Mouse (Mus musculus): ENCODE results near the gene Cdcp2. TPM values are rescaled to one million over a fixed set of nuclear protein-coding genes. Genes with fewer than 3 reads are reported as not detected.

The Cdcp2 gene
- total and polyA plus RNA-seq, 3 experiments, result 6.9 to 16.9 (median 13.4) TPM

DNA sequence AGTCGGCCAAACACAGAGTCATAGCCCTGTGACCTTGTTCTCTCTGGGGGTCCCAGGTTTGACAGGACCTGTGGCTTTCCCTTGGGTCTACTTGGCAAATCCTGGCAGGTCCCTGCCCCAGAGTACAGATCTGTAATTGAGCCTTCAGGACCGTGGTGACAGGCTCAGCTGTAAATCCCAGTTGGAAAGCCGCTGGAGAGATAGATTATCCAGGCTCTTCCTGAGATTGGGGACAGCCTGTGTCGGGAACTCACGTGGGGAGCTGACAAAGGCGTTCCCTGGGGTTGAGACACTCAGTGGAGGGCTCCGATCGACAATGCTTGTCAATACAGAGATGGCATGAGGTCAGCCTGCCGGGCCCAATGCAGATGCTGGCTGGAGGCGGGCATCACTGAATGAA, 29.7 kb downstream of the Cdcp2 start:
- Histone ChIP-seq H3K27me3 (replicated peaks) (no peaks in the 10 kb centered on the region), H3K9ac (ENCODE audit: insufficient read depth, low read depth) (no peak overlapping the region), H3K4me3 (replicated peaks in 1 of 3; ENCODE audit: low read depth in 2 of 3, low read length in 2 of 3, poor library complexity in 1 of 3) (no peak overlapping the region), H3K4me1 (ENCODE audit: control insufficient read depth in 1 of 2, insufficient read depth in 2 of 2) (peaks cover 15 to 43% of the 10 kb centered on the region in 2 experiments), H3K9me3 (replicated peaks; ENCODE audit: low read length) (no peaks in the 10 kb centered on the region), H3K36me3 (replicated peaks in 1 of 2; ENCODE audit: control insufficient read depth in 1 of 2, insufficient read depth in 1 of 2, low read length in 1 of 2) (no peaks in the 10 kb centered on the region), H3K79me2 (replicated peaks; ENCODE audit: control insufficient read depth, extremely low read depth, insufficient read depth, poor library complexity, severe bottlenecking) (no peaks in the 10 kb centered on the region), H3K4me2 (ENCODE audit: insufficient read depth, low read depth, poor library complexity, severe bottlenecking) (no peak overlapping the region), H3K27ac (ENCODE audit: insufficient read depth, low read depth) (no peak overlapping the region)
- dilution Hi-C loops (cut with MboI; ENCODE audit: extremely low pct_ligation_motif_present, extremely low pct_unique_long_range_greater_than_20kb, low sequenced_read_pairs), result no loop called here
- DNase-seq (ENCODE audit: extremely low read depth), result no peak
- TF ChIP-seq USF1 (IDR thresholded peaks at IDR 0.05; ENCODE audit: low read depth, low read length) (no peak), MEF2A (IDR thresholded peaks at IDR 0.05; ENCODE audit: borderline replicate concordance, low read depth, low read length) (no peak), ZC3H11A (IDR thresholded peaks at IDR 0.05; ENCODE audit: low read depth, low read length) (no peak), IRF4 (IDR thresholded peaks at IDR 0.05; ENCODE audit: low read depth, low read length) (no peak), MAFK (IDR thresholded peaks at IDR 0.05; ENCODE audit: insufficient replicate concordance, low read length) (no peak), SIN3A (IDR thresholded peaks at IDR 0.05; ENCODE audit: low read length) (no peak), SMC3 (IDR thresholded peaks at IDR 0.05; ENCODE audit: low read depth, low read length) (no peak), POLR2A (IDR thresholded peaks at IDR 0.05; ENCODE audit: low read depth, low read length) (no peak), BHLHE40 (IDR thresholded peaks at IDR 0.05; ENCODE audit: low read depth, low read length) (no peak)
- in situ Hi-C loops (cut with MboI; ENCODE audit: low pct_ligation_motif_present, low pct_unique_long_range_greater_than_20kb, low sequenced_read_pairs), result no loop called here

DNA sequence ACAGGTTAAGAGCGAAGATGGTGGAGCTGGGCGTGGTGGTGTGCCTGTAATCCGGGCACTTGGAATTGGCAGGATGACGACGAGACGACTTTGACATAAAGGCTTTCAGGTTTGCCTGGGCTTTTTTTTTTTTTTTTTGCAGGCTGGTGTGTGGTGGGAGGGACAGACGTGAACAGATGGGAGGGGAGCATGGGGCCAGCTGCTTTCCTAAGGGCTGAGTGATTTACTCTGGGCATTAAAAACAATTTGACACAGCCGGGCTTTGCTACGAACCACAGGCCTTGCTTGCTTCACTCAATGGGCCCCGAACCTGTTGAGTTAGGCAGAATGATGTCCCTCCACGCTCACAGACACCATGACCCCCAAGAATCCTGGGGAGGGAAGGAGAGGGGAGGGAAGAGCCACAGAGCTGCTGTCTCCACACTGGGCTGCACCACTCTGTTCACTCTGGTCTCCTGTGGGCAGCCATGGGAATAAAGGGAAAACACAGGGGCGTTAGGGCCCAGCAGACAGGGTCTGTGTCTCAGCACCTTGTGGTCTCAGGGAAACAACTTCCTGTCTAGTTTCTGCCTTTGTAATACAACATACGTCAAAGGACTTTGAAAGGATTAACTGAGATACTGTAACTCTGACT, 30.3 kb downstream of the Cdcp2 start:
- in situ Hi-C loops (cut with MboI; ENCODE audit: low pct_ligation_motif_present, low pct_unique_long_range_greater_than_20kb, low sequenced_read_pairs), result no loop called here
- Histone ChIP-seq H3K27me3 (replicated peaks) (no peaks in the 10 kb centered on the region), H3K4me2 (ENCODE audit: insufficient read depth, low read depth, poor library complexity, severe bottlenecking) (no peak overlapping the region), H3K9ac (ENCODE audit: insufficient read depth, low read depth) (no peak overlapping the region), H3K36me3 (replicated peaks in 1 of 2; ENCODE audit: control insufficient read depth in 1 of 2, insufficient read depth in 1 of 2, low read length in 1 of 2) (no peaks in the 10 kb centered on the region), H3K4me3 (replicated peaks in 1 of 3; ENCODE audit: low read depth in 2 of 3, low read length in 2 of 3, poor library complexity in 1 of 3) (no peak overlapping the region), H3K79me2 (replicated peaks; ENCODE audit: control insufficient read depth, extremely low read depth, insufficient read depth, poor library complexity, severe bottlenecking) (no peaks in the 10 kb centered on the region), H3K9me3 (replicated peaks; ENCODE audit: low read length) (no peaks in the 10 kb centered on the region), H3K27ac (ENCODE audit: insufficient read depth, low read depth) (no peak overlapping the region), H3K4me1 (ENCODE audit: control insufficient read depth in 1 of 2, insufficient read depth in 2 of 2) (peaks cover 15 to 43% of the 10 kb centered on the region in 2 experiments)
- no peak for TF ChIP-seq MAZ (IDR thresholded peaks at IDR 0.05; ENCODE audit: low read depth, low read length)
- no peak for TF ChIP-seq BHLHE40 (IDR thresholded peaks at IDR 0.05; ENCODE audit: low read depth, low read length)
- no peak for TF ChIP-seq IRF4 (IDR thresholded peaks at IDR 0.05; ENCODE audit: low read depth, low read length)
- TF ChIP-seq MAX (IDR thresholded peaks at IDR 0.05; ENCODE audit: low read length), result no peak
- TF ChIP-seq KAT2A (IDR thresholded peaks at IDR 0.05; ENCODE audit: insufficient replicate concordance, low read length), result no peak
- no peak for TF ChIP-seq MXI1 (IDR thresholded peaks at IDR 0.05; ENCODE audit: low read depth, low read length)
- no peak for DNase-seq (ENCODE audit: extremely low read depth)
- dilution Hi-C loops (cut with MboI; ENCODE audit: extremely low pct_ligation_motif_present, extremely low pct_unique_long_range_greater_than_20kb, low sequenced_read_pairs), result no loop called here
